Mouse (Mus musculus) embryonic facial prominence, embryonic 10.5 days (tissue): ENCODE results near the gene Abr. TPM values are rescaled to one million over a fixed set of nuclear protein-coding genes. Genes with fewer than 3 reads are reported as not detected.

Source experiments
- DNase-seq: peaks from one replicate; pipeline ENCODE4 v3.0.0-alpha.2; 2017; ENCODE audit warnings: low spot score
- H3K27ac ChIP-seq: fragments of 300-500 bp; sonication (generic); replicated peaks from 2 replicates; pipeline ENCODE4 v1.5.1; 2016; ENCODE audit warnings: mild to moderate bottlenecking
- H3K27me3 ChIP-seq: fragments of 300-500 bp; sonication (generic); replicated peaks from 2 replicates; pipeline ENCODE4 v1.6.1; 2016; ENCODE audit warnings: low read depth, mild to moderate bottlenecking; ENCODE audit not compliant: poor library complexity, severe bottlenecking
- H3K36me3 ChIP-seq: fragments of 300-500 bp; sonication (generic); replicated peaks from 2 replicates; pipeline ENCODE4 v1.6.1; 2016; ENCODE audit warnings: mild to moderate bottlenecking, moderate library complexity
- H3K4me1 ChIP-seq: fragments of 300-500 bp; sonication (generic); 2 replicates; pipeline ENCODE4 v1.6.1; 2016
- H3K4me3 ChIP-seq: fragments of 300-500 bp; sonication (generic); 2 replicates; pipeline ENCODE4 v1.5.1; 2016; ENCODE audit warnings: mild to moderate bottlenecking, moderate library complexity
- H3K9me3 ChIP-seq: fragments of 300-500 bp; sonication (generic); 2 replicates; pipeline ENCODE4 v1.6.1; 2016; ENCODE audit warnings: mild to moderate bottlenecking
- WGBS: fragments of 180-500 bp; shearing (Covaris S2); methylation state at CpG from one replicate; pipeline ENCODE4 v1.1.7; 2016; 5-methylcytosine and 5-hydroxymethylcytosine counted together
- polyA plus RNA-seq: library from polyadenylated mRNA; unstranded; fragments of >200 nt; fragmentation: Nextera tagmentation; extraction: Ambion mirVana; gene quantifications from 2 replicates; pipeline ENCODE4 v1.2.1, GENCODE M21; 2016

The Abr gene
- polyA plus RNA-seq, 1 experiment from 2014 or later, result 34.6 TPM

DNA sequence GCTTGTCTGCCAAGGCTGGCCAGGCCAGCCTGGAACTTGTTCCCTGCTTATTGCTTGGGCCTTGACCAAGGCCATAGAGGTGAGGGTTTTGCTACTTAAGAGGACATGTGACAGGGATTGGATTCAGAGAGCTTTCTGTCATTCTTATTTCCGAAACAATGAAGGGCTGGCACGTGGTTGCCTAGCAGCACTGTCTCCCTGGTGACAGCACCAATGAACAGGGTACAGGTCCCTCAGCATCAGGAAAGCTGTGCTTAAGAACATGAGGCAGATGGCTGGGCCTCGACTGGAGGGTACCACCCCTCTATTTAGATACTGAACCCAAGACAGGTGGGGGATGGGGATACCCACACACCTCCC, 171.9 kb downstream of the Abr start:
- peaks cover 55% of the 10 kb centered on the region for H3K4me1 ChIP-seq
- no peaks in the 10 kb centered on the region for H3K9me3 ChIP-seq
- H3K36me3 ChIP-seq, result peaks cover 44% of the 10 kb centered on the region
- no peak for DNase-seq
- H3K27ac ChIP-seq, result peak overlapping the region; percentile 80
- WGBS, result 56% methylated on average over 3 of the region's 3 CpGs
- no peak overlapping the region; the same call in 1 of the 2 replicates for H3K4me3 ChIP-seq
- no peaks in the 10 kb centered on the region; the same call in 1 of the 2 replicates for H3K27me3 ChIP-seq

DNA sequence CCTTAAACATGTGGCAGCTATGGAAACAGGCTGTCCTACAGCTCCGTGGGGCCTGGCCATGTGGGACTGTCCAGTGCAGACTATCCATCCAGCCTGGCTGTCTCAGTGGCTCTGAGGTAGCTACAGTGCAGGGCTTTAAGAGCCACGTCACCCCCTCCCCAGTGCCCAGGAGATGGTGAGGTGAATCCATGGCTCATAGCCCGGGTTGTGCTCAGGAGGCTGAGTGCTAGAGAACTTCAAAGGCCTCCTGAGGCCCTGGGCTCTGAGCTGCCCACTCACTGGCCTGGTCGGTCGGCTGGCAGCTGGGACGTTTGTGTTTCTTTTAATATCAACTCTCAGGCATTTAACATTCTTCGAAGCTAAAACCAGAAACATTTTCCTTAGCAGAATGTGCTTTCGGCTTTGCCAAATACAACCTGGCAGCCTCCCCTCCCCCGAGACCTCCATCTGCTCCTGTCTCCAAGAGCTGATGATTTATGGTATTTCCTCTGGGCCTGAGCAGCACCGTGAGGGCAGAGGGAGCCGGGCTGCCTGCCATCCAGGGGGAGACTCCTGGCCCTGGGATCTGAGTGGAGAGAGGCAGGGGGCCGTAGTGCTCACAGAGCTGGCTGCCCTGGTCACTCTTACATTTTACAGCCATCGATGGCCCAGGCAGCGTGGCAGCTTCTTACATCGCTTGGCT, 172.5 kb downstream of the Abr start:
- WGBS, result 56% methylated on average over 15 of the region's 15 CpGs
- Histone ChIP-seq H3K9me3 (no peaks in the 10 kb centered on the region), H3K27ac (peak overlapping the region; percentile 80), H3K36me3 (peaks cover 43% of the 10 kb centered on the region), H3K4me3 (no peak overlapping the region; the same call in 1 of the 2 replicates), H3K4me1 (peaks cover 60% of the 10 kb centered on the region), H3K27me3 (no peaks in the 10 kb centered on the region; the same call in 1 of the 2 replicates)
- peak; percentile 41 for DNase-seq

DNA sequence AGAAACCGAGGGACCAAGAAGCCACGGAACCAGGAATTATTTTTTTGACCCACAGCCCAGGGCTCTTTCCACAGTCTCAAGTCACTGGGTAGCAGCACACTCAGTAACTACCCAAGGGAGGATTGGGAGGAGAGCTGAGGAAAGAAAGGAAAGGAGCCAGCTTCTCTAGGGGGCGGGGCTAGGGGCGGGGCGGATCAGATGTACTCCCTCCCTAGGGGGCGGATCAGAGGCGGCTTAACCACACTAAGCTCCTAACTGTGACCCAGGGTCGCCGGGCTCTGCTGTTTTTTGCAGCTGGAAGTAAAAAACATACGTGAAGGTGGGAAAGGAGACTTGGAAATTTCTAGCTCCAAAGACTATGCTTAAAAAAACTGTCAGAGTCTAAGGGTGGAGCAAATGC, 175.9 kb downstream of the Abr start:
- peaks cover 30% of the 10 kb centered on the region for H3K36me3 ChIP-seq
- peak overlapping the region; percentile 58 for H3K27ac ChIP-seq
- H3K4me1 ChIP-seq, result peaks cover 79% of the 10 kb centered on the region
- H3K27me3 ChIP-seq, result no peaks in the 10 kb centered on the region; the same call in 1 of the 2 replicates
- peak; percentile 87 for DNase-seq
- H3K4me3 ChIP-seq, result peak overlapping the region; percentile 2; the same call in 1 of the 2 replicates
- H3K9me3 ChIP-seq, result no peaks in the 10 kb centered on the region
- 1% methylated on average over 10 of the region's 10 CpGs for WGBS

DNA sequence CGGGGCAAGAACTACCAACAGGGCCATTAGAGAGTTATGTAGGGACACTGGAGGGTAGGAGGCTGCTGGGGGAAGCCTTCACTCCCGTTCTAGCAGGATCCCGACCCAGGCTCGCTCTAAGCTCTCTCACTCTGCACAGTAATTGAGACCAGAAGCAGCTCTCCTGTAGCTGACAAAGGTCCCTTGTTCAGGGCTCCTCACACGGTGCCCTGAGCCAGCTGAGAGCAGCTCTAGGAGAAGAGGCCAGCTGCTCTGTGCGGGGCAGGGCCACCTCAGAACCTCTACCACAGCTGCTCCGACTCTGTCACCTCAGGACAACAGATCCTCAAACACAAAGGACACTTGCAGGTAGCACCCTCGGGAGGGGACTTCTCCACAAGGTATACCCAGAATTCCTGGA, 176.7 kb downstream of the Abr start:
- 18% methylated on average over 8 of the region's 8 CpGs for WGBS
- DNase-seq, result peak; percentile 74
- Histone ChIP-seq H3K4me1 (peaks cover 85% of the 10 kb centered on the region), H3K27ac (peak overlapping the region; percentile 58), H3K36me3 (peaks cover 25% of the 10 kb centered on the region), H3K27me3 (no peaks in the 10 kb centered on the region; the same call in 1 of the 2 replicates), H3K4me3 (no peak overlapping the region), H3K9me3 (no peaks in the 10 kb centered on the region)

DNA sequence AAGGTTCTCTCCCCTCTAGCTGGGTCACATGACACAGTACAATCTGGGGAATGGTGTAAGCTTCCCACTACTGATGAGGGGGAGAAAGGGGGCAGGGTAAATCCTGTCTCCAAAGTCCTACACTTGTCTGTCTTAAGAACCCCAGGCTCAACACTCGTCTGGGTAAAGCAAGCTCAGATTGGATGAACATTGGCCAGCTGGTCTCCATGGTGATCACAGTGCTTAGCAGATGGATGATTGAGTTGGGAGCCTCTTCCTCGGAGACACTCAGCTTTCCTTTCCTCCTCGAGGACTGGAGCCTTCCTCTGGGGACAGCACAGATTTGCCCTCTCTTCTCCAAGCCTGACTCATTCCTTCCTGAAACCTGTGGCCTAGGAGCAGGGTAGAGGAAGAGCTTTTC, 182.4 kb downstream of the Abr start:
- Histone ChIP-seq H3K4me3 (no peak overlapping the region), H3K36me3 (peaks cover 21% of the 10 kb centered on the region), H3K27ac (peak overlapping the region; percentile 41; the same call in 1 of the 2 replicates), H3K4me1 (peaks cover 82% of the 10 kb centered on the region), H3K9me3 (no peaks in the 10 kb centered on the region), H3K27me3 (peaks cover 33% of the 10 kb centered on the region)
- no peak for DNase-seq
- WGBS, result 28% methylated on average over 3 of the region's 3 CpGs

DNA sequence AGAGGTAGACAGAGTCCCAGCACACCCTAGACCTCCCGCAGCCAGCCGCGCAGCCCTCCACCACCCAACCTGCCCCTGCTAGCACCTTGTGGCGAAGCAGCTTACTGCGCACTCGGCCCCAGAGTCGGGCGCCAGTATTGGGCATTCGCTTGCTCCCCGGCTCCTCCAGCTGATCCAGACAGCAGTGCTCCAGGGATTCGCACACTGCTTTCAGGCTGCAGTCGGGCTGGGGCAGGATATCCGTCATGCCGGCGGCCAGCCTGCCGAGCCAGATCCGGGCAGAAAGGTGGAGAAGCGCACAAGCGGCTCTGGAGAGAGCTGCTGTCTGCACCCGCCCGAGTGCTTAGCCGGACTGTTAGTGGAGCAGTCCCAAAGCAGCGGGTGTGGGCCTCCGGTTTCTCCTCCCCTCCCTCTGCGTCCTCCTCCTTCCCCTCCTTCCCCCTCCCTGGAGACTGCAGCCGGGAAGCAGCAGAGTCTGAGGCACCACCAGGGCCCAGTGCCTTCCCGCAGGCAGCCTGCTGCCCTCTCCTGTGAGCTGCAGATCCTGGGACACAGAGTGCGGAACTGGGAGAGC, 185.2 kb downstream of the Abr start:
- 3% methylated on average over 28 of the region's 28 CpGs for WGBS
- Histone ChIP-seq H3K4me1 (peaks cover 76% of the 10 kb centered on the region), H3K9me3 (no peaks in the 10 kb centered on the region), H3K27me3 (peaks cover 33% of the 10 kb centered on the region), H3K27ac (peak overlapping the region; percentile 84), H3K36me3 (peaks cover 31% of the 10 kb centered on the region), H3K4me3 (peak overlapping the region; percentile 59)
- peak; percentile 79 for DNase-seq

DNA sequence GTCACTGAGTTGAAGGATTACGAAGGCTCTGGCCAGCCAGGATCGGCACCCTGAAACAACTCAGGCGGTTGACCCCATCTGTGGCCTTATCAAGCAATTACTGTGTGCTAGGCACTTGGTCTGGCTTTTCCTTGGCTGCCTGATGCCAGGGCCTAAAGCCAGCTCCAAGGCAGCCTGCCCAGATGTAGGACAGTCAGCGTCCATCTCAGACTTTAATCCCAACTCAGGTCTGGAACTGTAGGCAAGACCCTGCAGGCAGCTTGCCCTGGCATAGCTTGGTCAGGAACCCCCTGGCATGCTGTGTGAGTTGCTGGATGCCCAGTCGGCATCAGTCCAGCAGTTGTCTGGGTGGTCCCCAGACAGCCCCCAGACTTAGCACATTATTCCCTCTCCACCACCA, 186.1 kb downstream of the Abr start:
- peaks cover 73% of the 10 kb centered on the region for H3K4me1 ChIP-seq
- H3K27ac ChIP-seq, result peak overlapping the region; percentile 84
- peak overlapping the region; percentile 59; the same call in 1 of the 2 replicates for H3K4me3 ChIP-seq
- peaks cover 33% of the 10 kb centered on the region for H3K27me3 ChIP-seq
- peaks cover 32% of the 10 kb centered on the region for H3K36me3 ChIP-seq
- DNase-seq, result no peak
- WGBS, result 86% methylated on average over 5 of the region's 5 CpGs
- no peaks in the 10 kb centered on the region for H3K9me3 ChIP-seq

DNA sequence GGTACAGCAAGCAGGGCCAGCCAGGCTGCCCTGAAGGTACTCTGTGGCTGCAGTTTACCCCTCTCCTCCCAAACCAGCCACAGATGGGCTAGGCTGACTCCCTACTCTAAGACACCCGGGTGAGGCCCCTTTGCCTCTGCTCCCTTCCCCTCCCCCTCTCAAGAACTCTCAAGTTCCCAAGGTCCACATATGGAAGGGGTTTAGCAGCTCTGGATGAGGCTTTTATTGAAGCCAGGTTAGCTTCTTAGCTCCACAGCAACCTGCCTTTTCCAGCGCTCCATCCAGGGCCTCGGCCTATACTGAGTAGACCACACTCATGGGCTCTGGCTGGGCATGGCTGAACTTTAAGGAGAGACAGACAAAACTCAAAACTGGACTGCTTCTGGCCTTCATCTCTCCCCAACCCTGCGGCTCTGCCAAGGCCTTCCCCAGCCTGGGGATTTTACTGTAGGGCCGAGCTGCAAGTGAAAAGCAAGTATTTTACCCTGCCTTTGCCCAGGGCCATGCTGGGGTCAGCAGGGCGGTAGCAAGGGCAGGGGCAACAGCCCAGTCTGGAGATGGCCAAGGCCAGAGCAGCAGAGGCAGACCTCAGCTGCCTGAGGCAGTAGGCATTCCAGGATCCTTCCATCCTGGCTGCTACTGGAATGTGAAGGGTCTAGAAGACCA, 192.0 kb downstream of the Abr start:
- Histone ChIP-seq H3K27me3 (no peaks in the 10 kb centered on the region), H3K4me1 (peaks cover 53% of the 10 kb centered on the region), H3K36me3 (peaks cover 40% of the 10 kb centered on the region), H3K9me3 (no peaks in the 10 kb centered on the region), H3K4me3 (peak overlapping the region; percentile 8; the same call in 1 of the 2 replicates), H3K27ac (peak overlapping the region; percentile 90)
- WGBS, result 37% methylated on average over 6 of the region's 6 CpGs
- peak; percentile 81 for DNase-seq

DNA sequence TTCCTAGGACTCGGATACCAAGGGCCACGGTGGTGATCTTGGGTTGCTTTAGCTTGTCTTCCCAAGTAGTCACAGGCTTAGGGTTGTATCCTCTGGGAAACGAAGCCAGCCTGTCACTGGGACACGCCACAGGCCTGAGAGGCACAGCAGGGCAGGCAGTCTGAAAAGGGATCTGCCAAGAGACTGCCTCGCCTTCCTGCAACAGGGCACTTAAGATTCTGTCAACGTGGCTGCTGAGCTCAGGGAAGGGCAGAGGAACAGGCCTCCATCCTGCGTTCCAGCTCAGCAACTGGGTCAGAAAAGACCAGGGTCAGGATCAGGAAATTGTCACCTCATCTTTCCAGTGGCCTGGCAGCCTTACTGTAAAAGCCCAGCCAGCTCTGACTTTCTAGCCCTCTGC, 192.6 kb downstream of the Abr start:
- no peaks in the 10 kb centered on the region for H3K27me3 ChIP-seq
- peaks cover 54% of the 10 kb centered on the region for H3K4me1 ChIP-seq
- H3K9me3 ChIP-seq, result no peaks in the 10 kb centered on the region
- 49% methylated on average over 7 of the region's 7 CpGs for WGBS
- H3K27ac ChIP-seq, result peak overlapping the region; percentile 90
- H3K36me3 ChIP-seq, result peaks cover 42% of the 10 kb centered on the region
- no peak for DNase-seq
- H3K4me3 ChIP-seq, result no peak overlapping the region; the same call in 1 of the 2 replicates

DNA sequence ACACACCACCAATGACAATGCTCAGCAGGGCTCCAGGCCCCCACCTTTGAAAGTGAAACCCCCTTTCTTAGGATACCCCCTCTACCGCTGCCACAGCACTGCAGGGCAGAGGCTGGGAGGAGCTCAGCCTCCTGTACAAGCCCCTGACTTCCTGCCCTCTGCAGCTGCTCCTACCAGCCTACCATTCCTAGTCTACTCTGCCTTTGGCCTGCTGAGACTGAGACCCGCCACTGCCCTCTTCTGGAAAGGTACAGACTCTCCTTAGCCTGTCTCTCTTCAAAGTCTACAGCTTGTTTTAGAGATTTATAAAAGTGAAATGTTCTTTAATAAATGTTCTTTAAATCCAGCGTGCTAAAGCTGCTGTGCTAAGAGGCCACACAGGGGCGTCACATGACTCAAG, 193.1 kb downstream of the Abr start:
- WGBS, result 58% methylated on average over 4 of the region's 4 CpGs
- Histone ChIP-seq H3K27me3 (no peaks in the 10 kb centered on the region), H3K9me3 (no peaks in the 10 kb centered on the region), H3K4me3 (no peak overlapping the region), H3K4me1 (peaks cover 49% of the 10 kb centered on the region), H3K27ac (peak overlapping the region; percentile 90), H3K36me3 (peaks cover 44% of the 10 kb centered on the region)
- DNase-seq, result peak; percentile 37

DNA sequence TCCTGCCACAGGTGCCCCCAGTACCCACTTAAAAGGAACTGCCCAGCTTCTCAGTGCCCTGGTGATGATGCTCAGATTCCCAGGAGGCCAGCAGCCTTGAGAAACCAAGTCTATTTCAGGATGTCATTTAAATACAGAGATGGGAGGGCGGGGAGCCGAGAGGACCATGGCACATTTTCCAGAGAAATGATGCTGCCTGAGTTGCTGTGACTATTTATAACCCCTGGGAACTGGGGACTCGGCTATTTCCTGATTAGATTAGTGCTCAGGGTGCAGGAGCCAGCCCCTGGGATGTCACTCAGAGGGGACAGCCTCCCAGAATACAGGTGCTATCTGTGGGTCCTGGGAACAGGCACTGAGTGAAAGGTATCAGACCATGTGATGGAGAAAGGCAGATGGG, 194.3 kb downstream of the Abr start:
- Histone ChIP-seq H3K27ac (peak overlapping the region; percentile 90; the same call in 1 of the 2 replicates), H3K9me3 (no peaks in the 10 kb centered on the region), H3K27me3 (no peaks in the 10 kb centered on the region), H3K36me3 (peaks cover 44% of the 10 kb centered on the region), H3K4me1 (peaks cover 47% of the 10 kb centered on the region), H3K4me3 (no peak overlapping the region)
- WGBS, result 78% methylated on average over 3 of the region's 3 CpGs
- DNase-seq, result no peak

DNA sequence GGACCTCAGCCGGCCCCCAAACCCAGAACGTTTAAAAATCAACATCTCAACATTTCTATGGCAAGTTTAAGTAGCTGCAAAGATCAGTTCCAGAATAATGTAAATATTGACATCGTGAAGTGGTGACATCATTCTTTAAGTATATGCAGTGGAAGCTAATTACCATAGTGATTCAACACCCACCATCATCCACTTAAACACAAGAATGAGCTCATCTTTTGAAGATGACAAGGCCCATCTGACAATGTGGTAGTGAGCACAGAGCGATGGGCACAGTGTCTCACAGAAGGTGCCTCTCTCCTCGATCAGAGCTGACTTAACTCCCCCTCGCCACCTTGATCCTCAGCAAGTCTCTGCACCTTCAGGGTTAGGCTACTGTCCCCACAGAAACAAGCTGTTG, 196.4 kb downstream of the Abr start:
- whole genome bisulfite sequencing, result 89% methylated on average over 6 of the region's 6 CpGs
- no peak overlapping the region for H3K4me3 ChIP-seq
- peaks cover 40% of the 10 kb centered on the region for H3K4me1 ChIP-seq
- no peaks in the 10 kb centered on the region for H3K27me3 ChIP-seq
- DNase-seq, result no peak
- H3K36me3 ChIP-seq, result peaks cover 55% of the 10 kb centered on the region
- no peaks in the 10 kb centered on the region for H3K9me3 ChIP-seq
- H3K27ac ChIP-seq, result no peak overlapping the region
